Mouse (Mus musculus): ENCODE measurements around the gene Ankrd55. TPM values are rescaled to one million over a fixed set of nuclear protein-coding genes. Genes with fewer than 3 reads are reported as not detected.

Gene Ankrd55
- polyA plus RNA-seq, 1 experiment from 2014 or later, result 0.11 TPM

- 71% methylated on average over 2 of the region's 2 CpGs for WGBS
Observed at GRCm38 (mm10) chr13:112406618-112407017, 118.4 kb downstream of the Ankrd55 start.

GRCm38 (mm10) chr13:112407181-112407700, 119.0 kb downstream of the Ankrd55 start:
- H3K9me3 ChIP-seq (ENCODE audit: control insufficient read depth, low read length), result no peaks in the 10 kb centered on the region
- no peak overlapping the region for H3K4me3 ChIP-seq (ENCODE audit: low read depth, low read length)
- WGBS, result 85% methylated on average over 3 of the region's 3 CpGs
- no peaks in the 10 kb centered on the region for H3K36me3 ChIP-seq (ENCODE audit: control insufficient read depth, insufficient read depth, low read length)
- DNase-seq (ENCODE audit: low spot score) (no peak), ATAC-seq (replicated peaks; ENCODE audit: low FRiP score) (no peak)
- H3K9ac ChIP-seq (ENCODE audit: low read depth, low read length), result no peak overlapping the region
- no peak overlapping the region for H3K4me2 ChIP-seq
- H3K27me3 ChIP-seq (replicated peaks; ENCODE audit: control insufficient read depth, insufficient read depth, low read length), result no peaks in the 10 kb centered on the region
- H3K27ac ChIP-seq (ENCODE audit: low read depth, low read length), result no peak overlapping the region
- H3K4me1 ChIP-seq (replicated peaks; ENCODE audit: control insufficient read depth, insufficient read depth, low read length), result no peaks in the 10 kb centered on the region

More at GRCm38 (mm10) chr13:112406618-112407017, 118.4 kb downstream of the Ankrd55 start:
- Histone ChIP-seq H3K9ac (ENCODE audit: low read depth, low read length) (no peak overlapping the region), H3K27ac (ENCODE audit: low read depth, low read length) (no peak overlapping the region), H3K9me3 (ENCODE audit: control insufficient read depth, low read length) (no peaks in the 10 kb centered on the region), H3K27me3 (replicated peaks; ENCODE audit: control insufficient read depth, insufficient read depth, low read length) (no peaks in the 10 kb centered on the region), H3K36me3 (ENCODE audit: control insufficient read depth, insufficient read depth, low read length) (no peaks in the 10 kb centered on the region), H3K4me3 (ENCODE audit: low read depth, low read length) (no peak overlapping the region), H3K4me1 (replicated peaks; ENCODE audit: control insufficient read depth, insufficient read depth, low read length) (no peaks in the 10 kb centered on the region), H3K4me2 (no peak overlapping the region)
- no peak for DNase-seq (ENCODE audit: low spot score)
- no peak for ATAC-seq (replicated peaks; ENCODE audit: low FRiP score)

- no peaks in the 10 kb centered on the region for H3K27me3 ChIP-seq (replicated peaks; ENCODE audit: control insufficient read depth, insufficient read depth, low read length)
- H3K9me3 ChIP-seq (ENCODE audit: control insufficient read depth, low read length), result no peaks in the 10 kb centered on the region
- H3K4me2 ChIP-seq, result no peak overlapping the region
- H3K9ac ChIP-seq (ENCODE audit: low read depth, low read length), result no peak overlapping the region
- no peak overlapping the region for H3K27ac ChIP-seq (ENCODE audit: low read depth, low read length)
- H3K4me1 ChIP-seq (replicated peaks; ENCODE audit: control insufficient read depth, insufficient read depth, low read length), result no peaks in the 10 kb centered on the region
- WGBS, result 89% methylated on average over 9 of the region's 9 CpGs
- H3K4me3 ChIP-seq (ENCODE audit: low read depth, low read length), result no peak overlapping the region
- no peaks in the 10 kb centered on the region for H3K36me3 ChIP-seq (ENCODE audit: control insufficient read depth, insufficient read depth, low read length)
- no peak for DNase-seq (ENCODE audit: low spot score)
- ATAC-seq (replicated peaks; ENCODE audit: low FRiP score), result no peak
Observed at GRCm38 (mm10) chr13:112407776-112408490, 119.7 kb downstream of the Ankrd55 start.

GRCm38 (mm10) chr13:112408701-112409100, 120.5 kb downstream of the Ankrd55 start:
- Histone ChIP-seq H3K4me2 (no peak overlapping the region), H3K4me3 (ENCODE audit: low read depth, low read length) (no peak overlapping the region), H3K27ac (ENCODE audit: low read depth, low read length) (no peak overlapping the region), H3K9me3 (ENCODE audit: control insufficient read depth, low read length) (no peaks in the 10 kb centered on the region), H3K36me3 (ENCODE audit: control insufficient read depth, insufficient read depth, low read length) (no peaks in the 10 kb centered on the region), H3K9ac (ENCODE audit: low read depth, low read length) (no peak overlapping the region), H3K27me3 (replicated peaks; ENCODE audit: control insufficient read depth, insufficient read depth, low read length) (no peaks in the 10 kb centered on the region), H3K4me1 (replicated peaks; ENCODE audit: control insufficient read depth, insufficient read depth, low read length) (no peaks in the 10 kb centered on the region)
- DNase-seq (ENCODE audit: low spot score) (no peak), ATAC-seq (replicated peaks; ENCODE audit: low FRiP score) (no peak)
- 80% methylated on average over 4 of the region's 4 CpGs for WGBS

DNA sequence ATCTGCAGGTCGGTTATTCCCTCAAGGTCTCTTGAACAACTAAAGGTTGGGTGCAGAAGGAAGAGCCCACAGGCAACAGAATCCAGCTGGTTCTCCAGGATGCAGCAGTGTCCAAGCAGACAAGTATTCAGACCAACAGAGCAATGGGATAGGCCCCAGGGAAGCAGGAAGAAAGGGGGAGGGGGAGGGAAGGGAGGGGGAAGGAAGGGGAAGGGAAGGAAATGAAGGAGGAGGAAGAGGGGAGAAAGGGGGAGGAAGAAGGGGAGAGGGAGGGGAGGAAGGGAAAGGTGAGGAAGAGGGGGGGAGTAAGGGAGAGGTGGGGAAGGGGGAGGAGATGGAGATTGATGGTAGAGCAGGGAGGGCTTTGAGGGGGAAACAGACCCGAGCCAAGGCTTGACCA, 121.1 kb downstream of the Ankrd55 start:
- no peaks in the 10 kb centered on the region for H3K9me3 ChIP-seq (ENCODE audit: control insufficient read depth, low read length)
- H3K9ac ChIP-seq (ENCODE audit: low read depth, low read length), result no peak overlapping the region
- ATAC-seq (replicated peaks; ENCODE audit: low FRiP score), result no peak
- no peak overlapping the region for H3K4me2 ChIP-seq
- H3K4me1 ChIP-seq (replicated peaks; ENCODE audit: control insufficient read depth, insufficient read depth, low read length), result no peaks in the 10 kb centered on the region
- H3K27ac ChIP-seq (ENCODE audit: low read depth, low read length), result no peak overlapping the region
- DNase-seq (ENCODE audit: low spot score), result no peak
- WGBS, result 74% methylated on average over 2 of the region's 2 CpGs
- no peak overlapping the region for H3K4me3 ChIP-seq (ENCODE audit: low read depth, low read length)
- no peaks in the 10 kb centered on the region for H3K27me3 ChIP-seq (replicated peaks; ENCODE audit: control insufficient read depth, insufficient read depth, low read length)
- H3K36me3 ChIP-seq (ENCODE audit: control insufficient read depth, insufficient read depth, low read length), result no peaks in the 10 kb centered on the region

DNA sequence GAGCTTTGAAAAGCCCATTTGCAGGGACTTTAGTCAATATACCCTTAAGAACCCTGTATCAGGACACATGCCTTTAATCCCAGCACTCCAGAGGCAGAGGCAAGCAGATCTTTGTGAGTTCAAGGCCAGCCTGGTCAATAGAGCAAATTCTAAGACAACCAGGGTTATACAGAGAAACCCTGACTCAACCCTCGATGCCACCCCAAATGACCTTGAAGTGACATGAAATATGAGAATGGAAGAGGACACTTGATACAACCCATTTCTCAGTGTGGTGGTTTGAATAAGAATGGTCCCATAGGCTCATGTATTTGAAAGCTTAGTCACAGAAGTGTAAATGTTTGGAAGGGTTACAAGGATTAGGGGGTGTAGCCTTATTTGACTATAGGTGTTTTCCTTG, 121.6 kb downstream of the Ankrd55 start:
- DNase-seq (ENCODE audit: low spot score) (no peak), ATAC-seq (replicated peaks; ENCODE audit: low FRiP score) (no peak)
- Histone ChIP-seq H3K4me3 (ENCODE audit: low read depth, low read length) (no peak overlapping the region), H3K9ac (ENCODE audit: low read depth, low read length) (no peak overlapping the region), H3K9me3 (ENCODE audit: control insufficient read depth, low read length) (no peaks in the 10 kb centered on the region), H3K27me3 (replicated peaks; ENCODE audit: control insufficient read depth, insufficient read depth, low read length) (no peaks in the 10 kb centered on the region), H3K36me3 (ENCODE audit: control insufficient read depth, insufficient read depth, low read length) (no peaks in the 10 kb centered on the region), H3K27ac (ENCODE audit: low read depth, low read length) (no peak overlapping the region), H3K4me1 (replicated peaks; ENCODE audit: control insufficient read depth, insufficient read depth, low read length) (no peaks in the 10 kb centered on the region), H3K4me2 (no peak overlapping the region)
- 84% methylated on average over 1 of the region's 1 CpGs for WGBS

GRCm38 (mm10) chr13:112410461-112410860, 122.2 kb downstream of the Ankrd55 start:
- WGBS, result 88% methylated on average over 4 of the region's 4 CpGs

GRCm38 (mm10) chr13:112411216-112411822, 123.1 kb downstream of the Ankrd55 start:
- H3K4me2 ChIP-seq, result no peak overlapping the region
- no peaks in the 10 kb centered on the region for H3K4me1 ChIP-seq (replicated peaks; ENCODE audit: control insufficient read depth, insufficient read depth, low read length)
- DNase-seq (ENCODE audit: low spot score) (no peak), ATAC-seq (replicated peaks; ENCODE audit: low FRiP score) (no peak)
- no peak overlapping the region for H3K27ac ChIP-seq (ENCODE audit: low read depth, low read length)
- H3K27me3 ChIP-seq (replicated peaks; ENCODE audit: control insufficient read depth, insufficient read depth, low read length), result no peaks in the 10 kb centered on the region
- H3K4me3 ChIP-seq (ENCODE audit: low read depth, low read length), result no peak overlapping the region
- no peak overlapping the region for H3K9ac ChIP-seq (ENCODE audit: low read depth, low read length)
- H3K9me3 ChIP-seq (ENCODE audit: control insufficient read depth, low read length), result no peaks in the 10 kb centered on the region
- no peaks in the 10 kb centered on the region for H3K36me3 ChIP-seq (ENCODE audit: control insufficient read depth, insufficient read depth, low read length)
- WGBS, result 69% methylated on average over 5 of the region's 5 CpGs

More at GRCm38 (mm10) chr13:112410461-112410860, 122.2 kb downstream of the Ankrd55 start:
- no peaks in the 10 kb centered on the region for H3K36me3 ChIP-seq (ENCODE audit: control insufficient read depth, insufficient read depth, low read length)
- H3K4me1 ChIP-seq (replicated peaks; ENCODE audit: control insufficient read depth, insufficient read depth, low read length), result no peaks in the 10 kb centered on the region
- H3K9ac ChIP-seq (ENCODE audit: low read depth, low read length), result no peak overlapping the region
- H3K27me3 ChIP-seq (replicated peaks; ENCODE audit: control insufficient read depth, insufficient read depth, low read length), result no peaks in the 10 kb centered on the region
- no peak overlapping the region for H3K27ac ChIP-seq (ENCODE audit: low read depth, low read length)
- no peak overlapping the region for H3K4me3 ChIP-seq (ENCODE audit: low read depth, low read length)
- ATAC-seq (replicated peaks; ENCODE audit: low FRiP score) (no peak), DNase-seq (ENCODE audit: low spot score) (no peak)
- H3K4me2 ChIP-seq, result no peak overlapping the region
- H3K9me3 ChIP-seq (ENCODE audit: control insufficient read depth, low read length), result no peaks in the 10 kb centered on the region

DNA sequence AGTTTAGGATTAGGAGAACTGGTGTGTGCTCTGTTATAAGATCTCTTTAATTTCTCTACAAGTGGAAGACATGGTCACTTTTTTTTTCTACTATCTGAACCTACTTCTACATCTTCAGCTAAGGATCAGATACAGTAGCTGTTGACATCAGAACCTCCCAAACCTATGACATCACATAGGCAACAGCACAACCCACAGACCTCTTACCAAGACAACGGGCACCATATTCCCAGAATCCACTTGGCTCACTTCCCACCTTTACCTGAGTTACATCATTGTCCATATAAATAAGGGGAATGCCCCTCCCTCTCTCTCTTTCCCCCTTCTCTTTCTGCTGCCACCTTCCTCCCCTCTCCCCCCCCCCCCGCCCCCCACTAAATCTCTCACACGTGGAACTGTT, 124.0 kb downstream of the Ankrd55 start:
- WGBS, result 87% methylated on average over 2 of the region's 3 CpGs
- no peak overlapping the region for H3K4me3 ChIP-seq (ENCODE audit: low read depth, low read length)
- no peaks in the 10 kb centered on the region for H3K36me3 ChIP-seq (ENCODE audit: control insufficient read depth, insufficient read depth, low read length)
- no peak overlapping the region for H3K9ac ChIP-seq (ENCODE audit: low read depth, low read length)
- H3K9me3 ChIP-seq (ENCODE audit: control insufficient read depth, low read length), result no peaks in the 10 kb centered on the region
- H3K27ac ChIP-seq (ENCODE audit: low read depth, low read length), result no peak overlapping the region
- 0 out of 2 replicates have a peak, but pooled peaks cover 6% of the 10 kb centered on the region for H3K4me1 ChIP-seq (replicated peaks; ENCODE audit: control insufficient read depth, insufficient read depth, low read length)
- no peaks in the 10 kb centered on the region for H3K27me3 ChIP-seq (replicated peaks; ENCODE audit: control insufficient read depth, insufficient read depth, low read length)
- DNase-seq (ENCODE audit: low spot score) (no peak), ATAC-seq (replicated peaks; ENCODE audit: low FRiP score) (no peak)
- no peak overlapping the region for H3K4me2 ChIP-seq

Measured in liver, embryonic 11.5 days (tissue).